Mouse (Mus musculus) inflammation-experienced regulatory T-cells (primary cell): ENCODE measurements around the gene Mfsd14b. TPM values are rescaled to one million over a fixed set of nuclear protein-coding genes. Genes with fewer than 3 reads are reported as not detected.

ENCODE experiments used
- polyA plus RNA-seq, 2 experiments: library from polyadenylated mRNA; unstranded; fragments of 100-300 nt; shearing (Covaris generic); gene quantifications; one replicate each; pipeline ENCODE4 v1.2.1; 2017

Gene Mfsd14b
- polyA plus RNA-seq = 10 to 100 TPM; 61.9 to 82.8 TPM

DNA sequence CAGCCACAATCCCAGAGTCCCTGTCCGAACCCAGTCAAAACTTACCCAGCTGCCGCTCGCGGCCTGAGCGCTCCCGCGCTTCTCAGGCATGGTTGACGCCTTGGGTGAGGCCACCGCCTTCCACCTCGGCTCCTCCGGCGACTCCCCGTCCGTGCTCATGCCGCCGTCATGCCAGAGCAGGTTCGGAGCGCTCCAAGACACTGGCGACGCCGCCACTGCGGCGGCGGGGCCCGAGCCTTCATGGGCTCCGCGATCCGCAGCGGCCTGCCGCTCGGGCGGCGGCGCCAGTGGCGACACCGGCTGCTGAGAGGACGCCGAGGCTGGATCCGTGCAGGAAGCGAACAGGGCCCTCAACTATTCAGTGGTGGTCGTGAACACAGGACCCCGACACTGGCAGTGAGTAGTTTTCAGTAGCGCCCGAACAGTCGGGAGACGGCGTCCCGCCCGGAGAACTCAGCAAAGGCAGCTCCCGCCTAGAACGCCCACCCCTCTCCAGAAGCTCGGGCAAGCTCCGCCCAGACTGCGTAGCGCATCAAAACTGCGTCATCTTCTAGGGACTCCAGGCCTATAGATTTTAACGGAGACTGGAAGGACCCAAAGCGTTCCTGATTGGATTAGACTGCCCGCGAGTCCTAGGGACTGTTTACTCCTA lies at the start of gene Mfsd14b:
Mfsd14b (minus strand) TSS at position 517 of the 652 bp plus-strand sequence.

DNA sequence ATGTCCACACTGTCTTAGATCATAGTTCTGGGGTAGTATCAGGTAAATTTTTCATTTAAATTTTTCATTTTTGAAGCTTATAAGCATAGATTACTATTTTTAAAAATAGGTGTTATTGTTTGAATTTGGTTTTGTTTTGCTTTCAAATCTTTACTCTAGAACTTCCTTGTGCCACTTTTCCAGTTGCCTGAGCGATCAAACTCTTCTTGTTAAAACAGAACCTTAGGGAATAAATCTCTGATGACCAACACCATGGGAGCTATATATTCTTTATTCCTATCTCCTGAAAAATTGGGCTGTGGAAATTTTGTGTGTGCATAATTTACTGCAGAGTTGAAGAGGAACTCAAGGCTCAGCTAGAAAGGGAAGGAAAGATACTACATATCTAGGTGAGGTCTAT lies 37.2 kb upstream of the Mfsd14b start, which contains the start of gene Olfr466:
Olfr466 (plus strand) TSS at position 301 of the 400 bp plus-strand sequence.

DNA sequence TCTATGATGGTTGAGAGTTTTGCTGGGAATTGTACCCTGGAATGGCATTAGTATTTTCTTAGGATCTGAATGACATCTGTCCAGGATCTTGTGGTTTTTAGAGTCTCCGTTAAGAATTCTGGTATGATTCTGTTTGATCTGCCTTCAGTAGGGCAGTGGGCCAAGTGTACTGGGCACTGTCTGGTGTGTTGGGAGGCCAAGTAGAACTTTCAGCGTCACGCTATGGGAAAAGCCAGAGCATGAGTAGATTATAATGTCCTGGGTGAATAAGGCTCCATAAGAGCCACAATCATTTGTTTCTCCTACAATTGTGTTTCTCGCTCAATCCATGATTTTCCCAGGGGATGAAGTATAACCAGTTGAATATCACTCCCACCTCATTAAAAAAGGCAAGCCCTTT lies 25.0 kb upstream of the Mfsd14b start, which contains the start of gene Olfr465-ps1:
Olfr465-ps1 (plus strand) TSS at position 301 of the 400 bp plus-strand sequence.

DNA sequence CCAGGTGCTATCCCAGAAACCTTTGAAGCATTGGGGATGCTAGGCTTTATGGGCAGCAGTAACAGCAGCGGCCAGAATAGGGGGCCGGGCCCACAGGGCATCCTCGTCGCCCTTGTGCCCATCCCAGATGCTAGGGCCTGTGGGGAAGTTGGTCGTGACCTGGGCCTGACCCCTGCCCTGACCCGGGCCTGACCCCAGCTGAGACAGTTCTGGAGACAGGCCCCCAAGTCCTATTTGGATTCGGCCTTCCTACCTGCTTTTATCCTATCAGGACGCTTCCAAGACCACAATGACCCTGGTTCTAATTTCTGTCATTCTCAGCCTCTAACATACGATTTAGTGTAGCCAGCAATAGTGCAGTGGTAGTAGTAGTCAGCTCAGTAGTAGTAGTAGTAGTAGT lies 60.1 kb downstream of the Mfsd14b start, which contains the start of gene Prss47:
Prss47 (minus strand) TSS at position 101 of the 400 bp plus-strand sequence.

DNA sequence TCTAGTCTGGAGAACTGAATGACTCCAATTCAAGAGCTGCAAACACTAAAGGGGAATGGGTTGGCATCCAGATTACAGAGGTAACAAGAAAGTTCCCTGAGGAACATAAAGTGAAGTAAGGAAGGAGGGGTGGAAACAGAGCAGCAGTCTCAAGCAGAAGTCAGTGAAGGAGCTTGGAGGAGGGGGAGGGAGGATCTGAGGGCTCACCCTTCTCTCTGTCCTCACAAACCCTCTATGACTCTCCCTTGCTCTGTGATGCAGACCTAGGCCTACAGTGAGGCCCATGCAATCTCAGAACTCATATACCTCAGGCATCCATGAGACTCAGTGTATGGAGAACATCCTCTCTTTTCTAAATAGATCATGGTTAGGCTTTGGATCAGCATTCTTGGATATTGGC lies 80.0 kb downstream of the Mfsd14b start, which contains the start of gene Spata31d1c:
Spata31d1c (plus strand) TSS at position 301 of the 400 bp plus-strand sequence.

Other genes starting within 250 kb of the Mfsd14b start
- gene Cntnap3, start 209.0 kb downstream of the Mfsd14b start, polyA plus RNA-seq = under 1 TPM in 1 of 2 experiments, not detected in 1; 0.40 TPM
- gene Spata31, start 195.6 kb downstream of the Mfsd14b start, polyA plus RNA-seq = under 1 TPM; 0.05 to 0.82 TPM
- gene Spata31d1c, start 79.9 kb downstream of the Mfsd14b start, polyA plus RNA-seq = not detected
- not detected for gene Prss47, start 60.2 kb downstream of the Mfsd14b start, polyA plus RNA-seq
- gene Olfr465-ps1, start 25.1 kb upstream of the Mfsd14b start, polyA plus RNA-seq = not detected
- 1 to 10 TPM in 1 of 2 experiments, under 1 TPM in 1; 0.34 to 1.6 TPM for gene Olfr466, start 37.3 kb upstream of the Mfsd14b start, polyA plus RNA-seq
- gene Nlrp4f, start 93.0 kb upstream of the Mfsd14b start, polyA plus RNA-seq = not detected
- gene Gm10775, start 146.6 kb upstream of the Mfsd14b start, polyA plus RNA-seq = under 1 TPM in 1 of 2 experiments, not detected in 1; 0.32 TPM
- gene Zfp369, start 165.8 kb upstream of the Mfsd14b start, polyA plus RNA-seq = 10 to 100 TPM; 14.1 to 14.9 TPM